Mouse (Mus musculus) lung, postnatal 0 days (tissue): ENCODE data around the gene Mapk13. TPM values are rescaled to one million over a fixed set of nuclear protein-coding genes. Genes with fewer than 3 reads are reported as not detected.

Experiments
- ATAC-seq: fragments of 200-750 bp; cut with Nextera tagmentation; 2 replicates; pipeline ENCODE4 v1.8.0; 2017; ENCODE audit warnings: moderate library complexity
- DNase-seq: peaks from one replicate; pipeline ENCODE4 v3.0.0-alpha.2; 2016; ENCODE audit warnings: low spot score
- H3K27ac ChIP-seq: fragments of 300-500 bp; sonication (generic); 2 replicates; pipeline ENCODE4 v1.5.1; 2014; ENCODE audit warnings: antibody characterized with exemption, mild to moderate bottlenecking, low read length, mixed read lengths
- H3K27me3 ChIP-seq: fragments of 300-500 bp; sonication (generic); replicated peaks from 2 replicates; pipeline ENCODE4 v1.6.1; 2014; ENCODE audit warnings: low read length, mixed read lengths; ENCODE audit not compliant: insufficient read depth
- H3K36me3 ChIP-seq: fragments of 300-500 bp; sonication (generic); 2 replicates; pipeline ENCODE4 v1.6.1; 2014; ENCODE audit warnings: low read length, mixed read lengths; ENCODE audit not compliant: insufficient read depth
- H3K4me1 ChIP-seq: fragments of 300-500 bp; sonication (generic); 2 replicates; pipeline ENCODE4 v1.6.1; 2014; ENCODE audit warnings: antibody characterized with exemption, low read depth, low read length, mixed read lengths; ENCODE audit not compliant: insufficient read depth
- H3K4me2 ChIP-seq: fragments of 300-500 bp; sonication (generic); replicated peaks from 2 replicates; pipeline ENCODE4 v1.6.1; 2014; ENCODE audit warnings: low read depth, mild to moderate bottlenecking, low read length, moderate library complexity, mixed read lengths
- H3K4me3 ChIP-seq: fragments of 300-500 bp; sonication (generic); 2 replicates; pipeline ENCODE4 v1.5.1; 2014; ENCODE audit warnings: low read depth, low read length
- H3K9ac ChIP-seq: fragments of 300-500 bp; sonication (generic); replicated peaks from 2 replicates; pipeline ENCODE4 v1.6.1; 2014; ENCODE audit warnings: low read depth, mild to moderate bottlenecking
- H3K9me3 ChIP-seq: fragments of 300-500 bp; sonication (generic); 2 replicates; pipeline ENCODE4 v1.6.1; 2016; ENCODE audit warnings: low read length, mixed read lengths
- CTCF ChIP-seq: IDR thresholded peaks from 2 replicates; pipeline ENCODE4 v1.5.1; 2016; ENCODE audit warnings: antibody characterized with exemption, mild to moderate bottlenecking
- EP300 ChIP-seq: IDR thresholded peaks from 2 replicates; pipeline ENCODE4 v1.6.1; 2016; ENCODE audit warnings: antibody characterized with exemption, mild to moderate bottlenecking, control low read depth
- WGBS: fragments of 180-500 bp; shearing (Covaris S2); extraction: QIAGEN DNeasy Blood & Tissue Kit; methylation state at CpG from one replicate; pipeline ENCODE4 v1.1.7; 2014; 5-methylcytosine and 5-hydroxymethylcytosine counted together
- polyA plus RNA-seq: library from polyadenylated mRNA; unstranded; fragments of >200 nt; fragmentation: Nextera tagmentation; extraction: Ambion mirVana; gene quantifications from 2 replicates; pipeline ENCODE4 v1.2.1, GENCODE M21; 2015

Mapk13 gene
- polyA plus RNA-seq, 1 experiment from 2014 or later, result 46.7 TPM

DNA sequence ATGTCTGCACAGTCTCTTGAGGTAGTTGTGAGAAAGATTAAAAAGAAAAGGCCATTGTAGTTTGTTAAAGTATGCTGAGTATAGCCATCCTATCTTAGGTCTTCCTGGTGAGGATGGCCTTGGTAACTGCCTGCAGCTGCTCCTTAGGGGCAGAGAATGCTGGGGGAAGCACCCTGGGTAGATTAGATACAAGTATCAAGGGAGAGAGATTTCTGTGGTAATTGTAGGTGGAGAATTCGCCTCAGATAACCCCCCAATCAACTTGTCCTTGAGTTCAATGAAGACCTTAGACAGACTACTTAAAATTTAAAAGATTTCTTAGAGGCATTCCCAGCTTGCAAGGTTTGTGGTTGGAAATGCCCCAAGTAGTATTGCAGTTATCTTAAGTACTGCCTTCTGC lies 34.2 kb downstream of the Mapk13 start:
- Histone ChIP-seq H3K4me1 (0 out of 2 replicates have a peak, but pooled peaks cover 13% of the 10 kb centered on the region), H3K9ac (no peak overlapping the region), H3K27ac (no peak overlapping the region), H3K36me3 (peaks cover 15% of the 10 kb centered on the region), H3K27me3 (no peaks in the 10 kb centered on the region), H3K4me3 (no peak overlapping the region), H3K9me3 (no peaks in the 10 kb centered on the region), H3K4me2 (no peak overlapping the region)
- WGBS, result 91% methylated on average over 1 of the region's 1 CpGs
- ATAC-seq (no peak), DNase-seq (no peak)
- no peak for TF ChIP-seq CTCF
- TF ChIP-seq EP300, result no peak

DNA sequence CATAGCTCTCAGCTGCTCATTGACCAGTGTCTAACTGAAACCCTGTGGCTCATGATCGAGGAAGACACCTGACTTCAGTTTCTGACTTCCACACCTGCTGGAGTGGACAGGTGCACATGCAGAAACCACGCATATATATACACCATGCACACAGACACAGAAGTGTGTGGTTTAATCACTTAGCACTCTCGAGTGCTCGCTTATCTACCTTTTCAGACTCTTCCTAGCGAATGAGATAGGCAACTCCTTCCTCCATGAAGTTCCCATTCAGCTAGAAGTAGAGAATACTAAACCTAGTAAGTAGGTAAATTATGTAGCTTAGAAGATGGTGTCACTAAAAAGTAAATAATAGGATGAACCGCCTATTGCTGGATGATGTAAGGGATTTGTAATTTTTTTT lies 35.9 kb downstream of the Mapk13 start:
- DNase-seq (no peak), ATAC-seq (no peak)
- 0 out of 2 replicates have a peak, but pooled peaks cover 5% of the 10 kb centered on the region for H3K4me1 ChIP-seq
- WGBS, result 85% methylated on average over 6 of the region's 6 CpGs
- H3K27me3 ChIP-seq, result no peaks in the 10 kb centered on the region
- H3K27ac ChIP-seq, result no peak overlapping the region
- no peaks in the 10 kb centered on the region for H3K9me3 ChIP-seq
- H3K4me3 ChIP-seq, result no peak overlapping the region
- H3K4me2 ChIP-seq, result no peak overlapping the region
- no peak overlapping the region for H3K9ac ChIP-seq
- peaks cover 15% of the 10 kb centered on the region for H3K36me3 ChIP-seq
- TF ChIP-seq EP300 (no peak), CTCF (no peak)

DNA sequence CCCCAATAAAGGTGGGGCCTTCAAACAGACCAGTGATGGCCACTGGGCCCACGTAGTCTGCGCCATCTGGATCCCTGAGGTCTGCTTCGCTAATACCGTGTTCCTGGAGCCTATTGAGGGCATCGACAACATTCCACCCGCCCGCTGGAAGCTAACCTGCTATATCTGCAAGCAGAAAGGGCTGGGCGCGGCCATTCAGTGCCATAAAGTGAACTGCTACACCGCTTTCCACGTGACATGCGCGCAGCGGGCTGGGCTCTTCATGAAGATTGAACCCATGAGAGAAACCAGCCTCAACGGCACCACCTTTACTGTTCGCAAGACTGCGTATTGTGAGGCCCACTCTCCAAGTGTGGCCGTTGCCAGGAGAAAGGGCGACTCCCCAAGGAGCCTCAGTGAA lies 37.7 kb downstream of the Mapk13 start:
- 98% methylated on average over 19 of the region's 19 CpGs for WGBS
- DNase-seq (no peak), ATAC-seq (no peak)
- Histone ChIP-seq H3K36me3 (peaks cover 15% of the 10 kb centered on the region), H3K27me3 (no peaks in the 10 kb centered on the region), H3K9ac (no peak overlapping the region), H3K4me3 (no peak overlapping the region), H3K4me1 (0 out of 2 replicates have a peak, but pooled peaks cover 3% of the 10 kb centered on the region), H3K4me2 (no peak overlapping the region), H3K27ac (no peak overlapping the region), H3K9me3 (no peaks in the 10 kb centered on the region)
- no peak for TF ChIP-seq EP300
- no peak for TF ChIP-seq CTCF

DNA sequence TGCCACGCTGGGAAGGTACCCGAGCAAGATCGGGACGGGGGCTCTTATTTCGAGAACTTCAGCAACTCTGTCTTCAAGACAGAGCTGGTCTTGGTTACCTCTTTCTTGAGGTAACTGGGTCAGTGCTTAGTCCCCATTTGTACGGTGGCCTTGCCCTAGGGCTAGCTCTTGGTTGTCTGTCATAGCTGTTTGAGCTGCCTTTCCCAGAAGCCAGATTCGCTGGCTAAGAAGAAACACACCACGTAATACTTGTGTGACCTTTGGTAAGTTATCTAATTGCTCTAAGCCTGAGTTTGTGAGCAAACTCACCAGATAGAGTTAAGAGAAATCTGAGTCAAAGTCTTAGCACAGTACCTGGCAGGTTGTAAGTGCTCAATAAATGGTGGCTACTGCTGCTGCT lies 39.6 kb downstream of the Mapk13 start:
- DNase-seq (no peak), ATAC-seq (no peak)
- Histone ChIP-seq H3K4me3 (no peak overlapping the region), H3K27ac (no peak overlapping the region), H3K4me1 (no peaks in the 10 kb centered on the region), H3K27me3 (no peaks in the 10 kb centered on the region), H3K36me3 (peaks cover 24% of the 10 kb centered on the region), H3K4me2 (no peak overlapping the region), H3K9me3 (no peaks in the 10 kb centered on the region), H3K9ac (no peak overlapping the region)
- TF ChIP-seq EP300 (no peak), CTCF (no peak)
- WGBS, result 93% methylated on average over 8 of the region's 8 CpGs

DNA sequence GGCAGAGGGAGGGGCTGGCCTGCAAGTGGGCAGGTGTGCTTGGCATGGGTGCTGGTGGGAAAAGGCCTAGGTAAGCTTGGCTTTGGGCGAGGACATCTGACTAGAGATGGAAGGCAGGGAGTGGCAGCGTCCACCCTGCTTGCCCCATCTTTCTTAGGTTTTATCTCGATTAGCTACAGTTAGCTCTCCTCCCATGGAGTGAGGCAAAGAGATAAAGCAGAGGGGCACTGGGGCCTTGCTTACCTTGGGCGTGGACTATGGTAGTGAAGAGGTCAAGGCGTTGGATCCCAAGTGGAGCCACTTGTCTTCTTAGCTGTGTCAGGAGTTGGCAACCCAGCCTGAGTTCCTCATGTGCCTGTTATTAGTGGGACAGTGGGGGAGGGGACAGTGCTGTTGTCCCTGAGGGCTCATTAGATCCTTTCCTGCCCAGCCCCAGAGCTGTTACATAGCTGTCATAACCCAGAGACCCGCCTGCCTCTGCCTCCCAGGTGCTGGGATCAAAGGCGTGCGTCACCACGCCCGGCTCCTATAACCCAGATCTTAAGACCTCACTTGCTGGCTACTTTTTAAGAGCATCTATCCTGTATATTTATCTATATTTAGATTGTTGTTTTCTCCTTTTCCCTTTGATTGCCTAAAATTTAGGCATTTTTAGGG lies 40.2 kb downstream of the Mapk13 start:
- no peak overlapping the region for H3K9ac ChIP-seq
- TF ChIP-seq CTCF, result no peak
- no peak for TF ChIP-seq EP300
- no peak for DNase-seq
- no peak for ATAC-seq
- H3K27me3 ChIP-seq, result no peaks in the 10 kb centered on the region
- no peak overlapping the region for H3K4me2 ChIP-seq
- no peaks in the 10 kb centered on the region for H3K4me1 ChIP-seq
- H3K9me3 ChIP-seq, result no peaks in the 10 kb centered on the region
- 87% methylated on average over 10 of the region's 10 CpGs for WGBS
- no peak overlapping the region for H3K4me3 ChIP-seq
- H3K36me3 ChIP-seq, result peaks cover 24% of the 10 kb centered on the region
- no peak overlapping the region for H3K27ac ChIP-seq

DNA sequence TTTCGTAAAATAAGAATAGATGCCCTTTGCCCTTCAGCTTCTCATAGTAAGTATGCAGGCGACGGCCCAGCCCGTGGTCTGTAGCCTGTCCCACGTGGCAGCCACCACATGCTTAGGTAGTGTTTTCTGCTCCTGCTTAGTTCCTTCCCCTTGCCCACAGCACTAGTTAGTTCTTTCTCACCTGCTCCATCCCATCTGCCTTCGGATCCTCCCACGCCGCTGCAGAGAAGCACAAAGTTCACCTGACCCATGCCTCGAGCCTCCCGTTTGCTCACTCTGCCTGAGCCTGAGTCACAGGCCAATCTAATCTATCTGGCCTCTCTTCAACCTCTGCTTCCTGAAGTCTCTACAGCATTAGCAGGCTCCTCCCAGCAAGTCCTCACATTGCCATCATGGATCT lies 43.2 kb downstream of the Mapk13 start:
- Histone ChIP-seq H3K27me3 (no peaks in the 10 kb centered on the region), H3K36me3 (peaks cover 20% of the 10 kb centered on the region), H3K9ac (no peak overlapping the region), H3K4me2 (no peak overlapping the region), H3K9me3 (no peaks in the 10 kb centered on the region), H3K27ac (no peak overlapping the region), H3K4me3 (no peak overlapping the region), H3K4me1 (no peaks in the 10 kb centered on the region)
- ATAC-seq (no peak), DNase-seq (no peak)
- TF ChIP-seq EP300 (no peak), CTCF (no peak)
- WGBS, result 93% methylated on average over 10 of the region's 10 CpGs
